Mouse (Mus musculus) midbrain, postnatal 0 days (tissue): ENCODE data around the gene Ccdc174. TPM values are rescaled to one million over a fixed set of nuclear protein-coding genes. Genes with fewer than 3 reads are reported as not detected.
"Not testable (repeated sequence)": the region's sequence is repeated elsewhere in the genome, so short reads cannot be mapped to it uniquely, and the experiment has no call there.

ENCODE experiments used
- ATAC-seq: fragments of 200-750 bp; cut with Nextera tagmentation; 2 replicates; pipeline ENCODE4 v1.8.0; 2017; ENCODE audit warnings: moderate number of reproducible peaks, mild to moderate bottlenecking, moderate TSS enrichment, moderate library complexity; ENCODE audit not compliant: low FRiP score
- DNase-seq: peaks from one replicate; pipeline ENCODE4 v3.0.0-alpha.2; 2015; ENCODE audit warnings: low spot score
- H3K27ac ChIP-seq: fragments of 300-500 bp; sonication (generic); 2 replicates; pipeline ENCODE4 v1.5.1; 2014; ENCODE audit warnings: low read depth, mild to moderate bottlenecking, low read length, mixed read lengths
- H3K27me3 ChIP-seq: fragments of 300-500 bp; sonication (generic); 2 replicates; pipeline ENCODE4 v1.6.1; 2014; ENCODE audit warnings: low read length, control low read depth, mixed read lengths; ENCODE audit not compliant: insufficient read depth
- H3K36me3 ChIP-seq: fragments of 300-500 bp; sonication (generic); 2 replicates; pipeline ENCODE4 v1.6.1; 2014; ENCODE audit warnings: low read length, control low read depth, mixed read lengths; ENCODE audit not compliant: insufficient read depth
- H3K4me1 ChIP-seq: fragments of 300-500 bp; sonication (generic); 2 replicates; pipeline ENCODE4 v1.6.1; 2014; ENCODE audit warnings: mild to moderate bottlenecking, control low read depth, antibody characterized with exemption, low read length, mixed read lengths; ENCODE audit not compliant: insufficient read depth
- H3K4me2 ChIP-seq: fragments of 300-500 bp; sonication (generic); 2 replicates; pipeline ENCODE4 v1.6.1; 2014; ENCODE audit warnings: low read depth, mild to moderate bottlenecking, low read length, mixed read lengths; ENCODE audit not compliant: poor library complexity, severe bottlenecking
- H3K4me3 ChIP-seq: fragments of 300-500 bp; sonication (generic); 2 replicates; pipeline ENCODE4 v1.5.1; 2014; ENCODE audit warnings: low read depth, mild to moderate bottlenecking, low read length, moderate library complexity
- H3K9ac ChIP-seq: fragments of 300-500 bp; sonication (generic); replicated peaks from 2 replicates; pipeline ENCODE4 v1.6.1; 2014; ENCODE audit warnings: mild to moderate bottlenecking, low read length, moderate library complexity, mixed read lengths; ENCODE audit not compliant: poor library complexity, severe bottlenecking
- H3K9me3 ChIP-seq: fragments of 300-500 bp; sonication (generic); 2 replicates; pipeline ENCODE4 v1.6.1; 2016; ENCODE audit warnings: low read length, control low read depth
- CTCF ChIP-seq: IDR thresholded peaks from 2 replicates; pipeline ENCODE4 v1.5.1; 2016; ENCODE audit warnings: antibody characterized with exemption, mild to moderate bottlenecking
- WGBS: fragments of 180-500 bp; shearing (Covaris S2); extraction: QIAGEN DNeasy Blood & Tissue Kit; methylation state at CpG from one replicate; pipeline ENCODE4 v1.1.7; 2014; 5-methylcytosine and 5-hydroxymethylcytosine counted together
- polyA plus RNA-seq: library from polyadenylated mRNA; unstranded; fragments of >200 nt; fragmentation: Nextera tagmentation; extraction: Ambion mirVana; gene quantifications from 2 replicates; pipeline ENCODE4 v1.2.1, GENCODE M21; 2015
- total RNA-seq: library from RNA; depleted of rRNA; stranded (reverse); fragments of >200 nt; gene quantifications from 2 replicates; pipeline ENCODE4 v1.2.3, GENCODE M21; 2014

Ccdc174 gene
- total and polyA plus RNA-seq, 2 experiments from 2014 or later: 12.5 to 43.9 TPM

GRCm38 (mm10) chr6:91901505-91901904 lies 23.7 kb downstream of the Ccdc174 start:
- no peak overlapping the region for H3K27ac ChIP-seq
- no peak overlapping the region for H3K4me3 ChIP-seq
- H3K4me1 ChIP-seq: no peaks in the 10 kb centered on the region
- 37% methylated on average over 5 of the region's 5 CpGs for WGBS
- no peak overlapping the region for H3K9ac ChIP-seq
- DNase-seq: peak; percentile 91
- no peak overlapping the region for H3K4me2 ChIP-seq
- TF ChIP-seq CTCF: peak; percentile 96
- H3K9me3 ChIP-seq: no peaks in the 10 kb centered on the region
- peak; percentile 47; the same call in 1 of the 2 replicates for ATAC-seq
- H3K36me3 ChIP-seq: peaks cover 40% of the 10 kb centered on the region
- H3K27me3 ChIP-seq: no peaks in the 10 kb centered on the region

- 100% methylated on average over 2 of the region's 2 CpGs for WGBS
- not testable (repeated sequence) for H3K27ac ChIP-seq, H3K27me3 ChIP-seq, H3K4me3 ChIP-seq, DNase-seq, H3K9me3 ChIP-seq, H3K4me1 ChIP-seq, H3K4me2 ChIP-seq, ATAC-seq, H3K9ac ChIP-seq
- H3K36me3 ChIP-seq: peaks cover 30% of the 10 kb centered on the region
Measured at GRCm38 (mm10) chr6:91902509-91902908, 24.7 kb downstream of the Ccdc174 start, which contains the start of gene 4930590J08Rik. 4930590J08Rik (plus strand) TSS chr6:91902809.

GRCm38 (mm10) chr6:91914011-91914410 lies 36.2 kb downstream of the Ccdc174 start:
- Histone ChIP-seq H3K27ac (no peak overlapping the region), H3K27me3 (no peaks in the 10 kb centered on the region), H3K4me1 (no peaks in the 10 kb centered on the region), H3K9ac (no peak overlapping the region), H3K9me3 (no peaks in the 10 kb centered on the region), H3K4me3 (no peak overlapping the region), H3K36me3 (no peaks in the 10 kb centered on the region), H3K4me2 (no peak overlapping the region)
- TF ChIP-seq CTCF: no peak
- ATAC-seq (no peak), DNase-seq (no peak)
- 92% methylated on average over 9 of the region's 10 CpGs for WGBS

GRCm38 (mm10) chr6:91917286-91917685 lies 39.4 kb downstream of the Ccdc174 start:
- no peak overlapping the region for H3K4me3 ChIP-seq
- ATAC-seq (no peak), DNase-seq (no peak)
- H3K36me3 ChIP-seq: no peaks in the 10 kb centered on the region
- H3K9me3 ChIP-seq: no peaks in the 10 kb centered on the region
- no peaks in the 10 kb centered on the region for H3K27me3 ChIP-seq
- H3K4me2 ChIP-seq: no peak overlapping the region
- no peaks in the 10 kb centered on the region for H3K4me1 ChIP-seq
- no peak for TF ChIP-seq CTCF
- 58% methylated on average over 4 of the region's 4 CpGs for WGBS
- H3K27ac ChIP-seq: no peak overlapping the region
- no peak overlapping the region for H3K9ac ChIP-seq

GRCm38 (mm10) chr6:91917716-91918115 lies 39.9 kb downstream of the Ccdc174 start:
- ATAC-seq (no peak), DNase-seq (no peak)
- H3K27me3 ChIP-seq: no peaks in the 10 kb centered on the region
- no peak overlapping the region for H3K4me3 ChIP-seq
- no peak overlapping the region for H3K4me2 ChIP-seq
- no peaks in the 10 kb centered on the region for H3K4me1 ChIP-seq
- H3K27ac ChIP-seq: no peak overlapping the region
- H3K9ac ChIP-seq: no peak overlapping the region
- TF ChIP-seq CTCF: no peak
- WGBS: 75% methylated on average over 11 of the region's 11 CpGs
- H3K36me3 ChIP-seq: no peaks in the 10 kb centered on the region
- H3K9me3 ChIP-seq: no peaks in the 10 kb centered on the region

- DNase-seq (no peak), ATAC-seq (no peak)
- Histone ChIP-seq H3K4me1 (no peaks in the 10 kb centered on the region), H3K4me2 (no peak overlapping the region), H3K9me3 (no peaks in the 10 kb centered on the region), H3K9ac (no peak overlapping the region), H3K27me3 (no peaks in the 10 kb centered on the region), H3K36me3 (no peaks in the 10 kb centered on the region), H3K4me3 (no peak overlapping the region), H3K27ac (no peak overlapping the region)
- TF ChIP-seq CTCF: no peak
- WGBS: 74% methylated on average over 5 of the region's 5 CpGs
Measured at GRCm38 (mm10) chr6:91931231-91931630, 53.4 kb downstream of the Ccdc174 start.
